Mouse (Mus musculus): ENCODE results near the gene Ncoa5. TPM values are rescaled to one million over a fixed set of nuclear protein-coding genes. Genes with fewer than 3 reads are reported as not detected.

Ncoa5 gene
- polyA plus RNA-seq, 2 experiments, result 11.6 to 13.5 TPM

GRCm38 (mm10) chr2:164995976-164996375, 38.7 kb downstream of the Ncoa5 start:
- no peaks in the 10 kb centered on the region for H3K9me3 ChIP-seq (ENCODE audit: control insufficient read depth, low read length)
- no peak overlapping the region for H3K9ac ChIP-seq (replicated peaks)
- no peak for ATAC-seq (ENCODE audit: insufficient read depth)
- no peak overlapping the region for H3K27ac ChIP-seq
- no peaks in the 10 kb centered on the region for H3K36me3 ChIP-seq (replicated peaks; ENCODE audit: control insufficient read depth, insufficient read depth, low read depth)
- 67% methylated on average over 11 of the region's 11 CpGs for WGBS (ENCODE audit: insufficient replicate concordance)
- DNase-seq (ENCODE audit: low read depth in 3 of 3, low spot score in 3 of 3), result no peak
- no peaks in the 10 kb centered on the region for H3K4me1 ChIP-seq (replicated peaks; ENCODE audit: control insufficient read depth in 2 of 2, insufficient read depth in 2 of 2, low read length in 1 of 2)
- no peak overlapping the region for H3K4me2 ChIP-seq (ENCODE audit: low read depth)
- TF ChIP-seq EP300 (IDR thresholded peaks at IDR 0.05; ENCODE audit: low read depth) (no peak), CTCF (IDR thresholded peaks at IDR 0.05; ENCODE audit: low read depth) (no peak)
- H3K4me3 ChIP-seq (ENCODE audit: insufficient read depth in 1 of 2, low read depth in 2 of 2, low read length in 2 of 2), result no peak overlapping the region
- H3K27me3 ChIP-seq (ENCODE audit: control insufficient read depth, insufficient read depth, low read length), result peaks cover 24% of the 10 kb centered on the region

- Histone ChIP-seq H3K4me2 (ENCODE audit: low read depth) (no peak overlapping the region), H3K4me1 (replicated peaks; ENCODE audit: control insufficient read depth in 2 of 2, insufficient read depth in 2 of 2, low read length in 1 of 2) (no peaks in the 10 kb centered on the region), H3K9me3 (ENCODE audit: control insufficient read depth, low read length) (no peaks in the 10 kb centered on the region), H3K27me3 (ENCODE audit: control insufficient read depth, insufficient read depth, low read length) (peaks cover 24% of the 10 kb centered on the region), H3K9ac (replicated peaks) (no peak overlapping the region), H3K4me3 (ENCODE audit: insufficient read depth in 1 of 2, low read depth in 2 of 2, low read length in 2 of 2) (no peak overlapping the region), H3K27ac (no peak overlapping the region), H3K36me3 (replicated peaks; ENCODE audit: control insufficient read depth, insufficient read depth, low read depth) (no peaks in the 10 kb centered on the region)
- TF ChIP-seq EP300 (IDR thresholded peaks at IDR 0.05; ENCODE audit: low read depth) (no peak), CTCF (IDR thresholded peaks at IDR 0.05; ENCODE audit: low read depth) (no peak)
- 53% methylated on average over 21 of the region's 21 CpGs for WGBS (ENCODE audit: insufficient replicate concordance)
- no peak for ATAC-seq (ENCODE audit: insufficient read depth)
- no peak for DNase-seq (ENCODE audit: low read depth in 3 of 3, low spot score in 3 of 3)
Observed at GRCm38 (mm10) chr2:164994659-164995428, 39.8 kb downstream of the Ncoa5 start.

- no peak for TF ChIP-seq EP300 (IDR thresholded peaks at IDR 0.05; ENCODE audit: low read depth)
- DNase-seq (ENCODE audit: low read depth in 3 of 3, low spot score in 3 of 3), result no peak
- Histone ChIP-seq H3K36me3 (replicated peaks; ENCODE audit: control insufficient read depth, insufficient read depth, low read depth) (no peaks in the 10 kb centered on the region), H3K9me3 (ENCODE audit: control insufficient read depth, low read length) (no peaks in the 10 kb centered on the region), H3K4me2 (ENCODE audit: low read depth) (no peak overlapping the region), H3K27me3 (ENCODE audit: control insufficient read depth, insufficient read depth, low read length) (peaks cover 24% of the 10 kb centered on the region), H3K27ac (no peak overlapping the region), H3K9ac (replicated peaks) (no peak overlapping the region), H3K4me3 (ENCODE audit: insufficient read depth in 1 of 2, low read depth in 2 of 2, low read length in 2 of 2) (no peak overlapping the region), H3K4me1 (replicated peaks; ENCODE audit: control insufficient read depth in 2 of 2, insufficient read depth in 2 of 2, low read length in 1 of 2) (no peaks in the 10 kb centered on the region)
- ATAC-seq (ENCODE audit: insufficient read depth), result no peak
- WGBS (ENCODE audit: insufficient replicate concordance), result 77% methylated on average over 11 of the region's 11 CpGs
Observed at GRCm38 (mm10) chr2:164994156-164994555, 40.5 kb downstream of the Ncoa5 start.

- no peak overlapping the region for H3K9ac ChIP-seq (replicated peaks)
- no peak for TF ChIP-seq EP300 (IDR thresholded peaks at IDR 0.05; ENCODE audit: low read depth)
- no peak for TF ChIP-seq CTCF (IDR thresholded peaks at IDR 0.05; ENCODE audit: low read depth)
- peaks cover 3% of the 10 kb centered on the region for H3K27me3 ChIP-seq (ENCODE audit: control insufficient read depth, insufficient read depth, low read length)
- no peak overlapping the region for H3K4me2 ChIP-seq (ENCODE audit: low read depth)
- ATAC-seq (ENCODE audit: insufficient read depth) (no peak), DNase-seq (ENCODE audit: low read depth in 3 of 3, low spot score in 3 of 3) (no peak)
- H3K4me1 ChIP-seq (replicated peaks; ENCODE audit: control insufficient read depth in 2 of 2, insufficient read depth in 2 of 2, low read length in 1 of 2), result no peaks in the 10 kb centered on the region
- no peaks in the 10 kb centered on the region for H3K9me3 ChIP-seq (ENCODE audit: control insufficient read depth, low read length)
- H3K27ac ChIP-seq, result no peak overlapping the region
- H3K4me3 ChIP-seq (ENCODE audit: insufficient read depth in 1 of 2, low read depth in 2 of 2, low read length in 2 of 2), result no peak overlapping the region
- no peaks in the 10 kb centered on the region for H3K36me3 ChIP-seq (replicated peaks; ENCODE audit: control insufficient read depth, insufficient read depth, low read depth)
- 26% methylated on average over 10 of the region's 10 CpGs for WGBS (ENCODE audit: insufficient replicate concordance)
Observed at GRCm38 (mm10) chr2:164991808-164992207, 42.9 kb downstream of the Ncoa5 start.

GRCm38 (mm10) chr2:164991111-164991510, 43.6 kb downstream of the Ncoa5 start:
- H3K4me1 ChIP-seq (replicated peaks; ENCODE audit: control insufficient read depth in 2 of 2, insufficient read depth in 2 of 2, low read length in 1 of 2), result no peaks in the 10 kb centered on the region
- H3K27ac ChIP-seq, result no peak overlapping the region
- TF ChIP-seq EP300 (IDR thresholded peaks at IDR 0.05; ENCODE audit: low read depth), result no peak
- no peak for TF ChIP-seq CTCF (IDR thresholded peaks at IDR 0.05; ENCODE audit: low read depth)
- H3K9ac ChIP-seq (replicated peaks), result no peak overlapping the region
- no peaks in the 10 kb centered on the region for H3K9me3 ChIP-seq (ENCODE audit: control insufficient read depth, low read length)
- DNase-seq (ENCODE audit: low read depth in 3 of 3, low spot score in 3 of 3) (no peak), ATAC-seq (ENCODE audit: insufficient read depth) (no peak)
- H3K4me2 ChIP-seq (ENCODE audit: low read depth), result no peak overlapping the region
- 66% methylated on average over 3 of the region's 3 CpGs for WGBS (ENCODE audit: insufficient replicate concordance)
- no peak overlapping the region for H3K4me3 ChIP-seq (ENCODE audit: insufficient read depth in 1 of 2, low read depth in 2 of 2, low read length in 2 of 2)
- H3K27me3 ChIP-seq (ENCODE audit: control insufficient read depth, insufficient read depth, low read length), result no peaks in the 10 kb centered on the region; the same call in 1 of the 2 replicates
- H3K36me3 ChIP-seq (replicated peaks; ENCODE audit: control insufficient read depth, insufficient read depth, low read depth), result no peaks in the 10 kb centered on the region
